Mouse (Mus musculus) CD4-positive helper T cell, adult 2 months (primary cell): ENCODE data around the gene Prkce.
A peak's percentile ranks its signal among the peaks of the same experiment; 100 is the strongest.
"Not testable (repeated sequence)": the region's sequence is repeated elsewhere in the genome, so short reads cannot be mapped to it uniquely, and the experiment has no call there.

ENCODE experiments used
- DNase-seq: peaks from one replicate; pipeline ENCODE4 v3.0.0-alpha.2; 2012; ENCODE audit warnings: low read depth, missing footprints, low spot score

Gene Prkce

DNA sequence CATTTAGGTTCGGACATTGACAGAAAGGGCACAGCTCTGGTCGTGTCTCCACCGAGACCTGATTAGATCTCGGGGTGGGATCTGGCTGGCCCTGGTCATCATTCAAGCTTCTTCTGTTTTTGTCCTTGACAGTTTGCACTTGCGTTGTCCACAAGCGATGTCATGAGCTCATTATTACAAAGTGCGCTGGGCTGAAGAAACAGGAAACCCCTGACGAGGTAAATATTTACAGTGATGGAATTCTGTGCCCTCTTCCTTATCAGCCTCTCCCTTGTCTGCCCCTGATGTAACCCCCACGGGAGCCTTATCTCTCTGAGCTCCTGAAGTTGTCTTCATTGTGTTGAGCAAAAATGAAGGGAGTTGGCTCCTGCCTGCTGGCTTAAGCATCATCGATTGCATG, 309.1 kb downstream of the Prkce start:
- no peak for DNase-seq

DNA sequence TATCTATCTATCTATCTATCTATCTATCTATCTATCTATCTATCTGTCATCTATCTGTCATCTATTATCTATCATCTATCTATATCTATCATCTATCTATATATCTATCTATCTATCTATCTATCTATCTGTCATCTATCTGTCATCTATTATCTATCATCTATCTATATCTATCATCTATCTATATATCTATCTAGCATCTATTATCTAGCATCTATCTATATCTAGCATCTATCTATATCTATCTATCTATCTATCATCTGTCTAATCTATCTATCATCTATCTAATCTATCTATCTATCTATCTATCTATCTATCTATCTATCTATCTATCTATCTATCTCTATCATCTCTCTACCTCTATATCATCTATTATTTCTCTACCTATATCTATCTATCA, 309.8 kb downstream of the Prkce start:
- not testable (repeated sequence) for DNase-seq

DNA sequence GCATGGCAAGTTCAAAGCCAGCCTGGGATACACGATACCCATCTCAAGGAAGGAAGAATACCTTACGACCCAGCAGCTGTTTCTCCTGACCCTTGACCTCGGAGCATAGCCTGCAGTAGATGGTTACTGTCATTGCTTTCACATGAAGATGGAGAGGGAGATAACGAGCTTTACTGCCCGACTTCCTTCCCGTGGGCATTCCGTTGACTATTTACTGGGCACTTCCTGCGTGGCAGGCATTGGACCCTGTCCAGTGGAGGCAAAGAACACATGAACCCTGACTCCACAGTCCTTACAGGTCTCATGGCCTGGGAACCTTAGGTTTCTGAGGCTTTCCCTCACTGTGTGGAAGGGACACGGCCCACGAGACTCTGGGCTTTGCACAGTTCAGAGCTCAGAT, 311.8 kb downstream of the Prkce start:
- DNase-seq, result no peak

GRCm38 (mm10) chr17:86482675-86483074, 315.1 kb downstream of the Prkce start:
- no peak for DNase-seq

GRCm38 (mm10) chr17:86484087-86484737, 316.6 kb downstream of the Prkce start:
- DNase-seq, result peak; percentile 51

DNA sequence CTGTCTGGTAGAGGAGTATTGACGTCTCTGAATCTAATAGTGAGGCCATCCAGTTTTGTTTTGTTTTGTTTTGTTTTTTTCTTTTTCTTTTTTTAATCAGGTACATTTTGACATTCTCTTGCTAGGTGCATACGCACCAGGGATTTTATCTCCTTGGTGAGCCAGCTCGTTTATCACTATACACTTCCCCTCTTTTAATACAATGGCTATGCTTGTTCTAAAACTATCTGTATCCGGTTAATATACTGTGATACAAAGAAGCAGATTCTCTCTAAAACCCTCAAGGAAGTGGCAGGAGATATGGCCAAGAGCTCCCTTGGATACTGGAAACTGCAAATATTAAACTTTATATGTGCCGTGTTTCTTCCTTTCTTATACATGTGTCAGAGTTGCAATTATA, 319.1 kb downstream of the Prkce start:
- no peak for DNase-seq

- no peak for DNase-seq
These were observed 319.9 kb downstream of the Prkce start for GRCm38 (mm10) chr17:86487450-86487849.

DNA sequence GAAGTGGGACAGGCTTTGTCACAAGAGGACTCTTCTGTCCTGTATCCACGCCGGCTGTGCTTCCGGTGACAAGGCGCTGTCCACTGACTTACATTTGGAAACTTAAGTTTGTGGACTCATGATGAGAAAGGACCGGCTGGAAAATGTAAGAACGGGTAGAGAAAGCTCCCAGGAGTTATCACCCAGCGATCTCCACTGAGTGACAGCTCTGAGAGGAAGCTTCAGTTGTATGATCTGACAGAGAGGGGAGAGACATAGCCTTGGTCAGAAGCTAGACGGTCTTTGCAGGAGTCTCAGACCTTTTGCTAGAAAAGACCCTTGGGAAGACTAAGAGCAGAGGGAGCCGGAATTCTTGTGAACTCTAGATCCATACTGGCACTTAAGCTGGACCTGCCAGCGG, 322.2 kb downstream of the Prkce start:
- no peak for DNase-seq

GRCm38 (mm10) chr17:86492376-86492775, 324.8 kb downstream of the Prkce start:
- no peak for DNase-seq

GRCm38 (mm10) chr17:86493891-86494420, 326.4 kb downstream of the Prkce start:
- DNase-seq, result no peak

- no peak for DNase-seq
These were observed 326.9 kb downstream of the Prkce start for GRCm38 (mm10) chr17:86494494-86494893.

- no peak for DNase-seq
These were observed 327.3 kb downstream of the Prkce start for GRCm38 (mm10) chr17:86494895-86495294.

- DNase-seq, result peak; percentile 46
These were observed 328.7 kb downstream of the Prkce start for GRCm38 (mm10) chr17:86496123-86496771.

DNA sequence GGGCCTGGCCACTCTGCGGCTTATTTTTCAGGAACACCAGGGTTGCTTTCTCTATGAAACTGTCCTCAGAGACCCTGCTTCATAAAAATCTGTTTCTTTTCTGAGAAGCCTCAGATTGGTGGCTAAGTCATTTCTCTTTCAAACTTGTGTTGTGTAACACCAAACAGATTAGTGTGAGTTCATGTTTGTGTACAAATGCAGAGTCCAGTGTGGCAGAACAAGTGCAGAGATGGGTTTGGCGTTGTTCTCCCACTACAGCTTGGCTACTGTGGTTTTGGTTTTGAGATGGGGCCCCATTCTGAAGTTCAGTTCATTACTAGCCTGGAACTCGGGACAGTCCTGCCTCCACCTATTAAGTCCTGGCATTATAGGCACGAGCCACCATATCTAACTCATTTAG, 329.7 kb downstream of the Prkce start:
- no peak for DNase-seq

GRCm38 (mm10) chr17:86499359-86500045, 331.9 kb downstream of the Prkce start:
- DNase-seq, result no peak

- DNase-seq, result no peak
These were observed 333.8 kb downstream of the Prkce start for GRCm38 (mm10) chr17:86501393-86501792.

DNA sequence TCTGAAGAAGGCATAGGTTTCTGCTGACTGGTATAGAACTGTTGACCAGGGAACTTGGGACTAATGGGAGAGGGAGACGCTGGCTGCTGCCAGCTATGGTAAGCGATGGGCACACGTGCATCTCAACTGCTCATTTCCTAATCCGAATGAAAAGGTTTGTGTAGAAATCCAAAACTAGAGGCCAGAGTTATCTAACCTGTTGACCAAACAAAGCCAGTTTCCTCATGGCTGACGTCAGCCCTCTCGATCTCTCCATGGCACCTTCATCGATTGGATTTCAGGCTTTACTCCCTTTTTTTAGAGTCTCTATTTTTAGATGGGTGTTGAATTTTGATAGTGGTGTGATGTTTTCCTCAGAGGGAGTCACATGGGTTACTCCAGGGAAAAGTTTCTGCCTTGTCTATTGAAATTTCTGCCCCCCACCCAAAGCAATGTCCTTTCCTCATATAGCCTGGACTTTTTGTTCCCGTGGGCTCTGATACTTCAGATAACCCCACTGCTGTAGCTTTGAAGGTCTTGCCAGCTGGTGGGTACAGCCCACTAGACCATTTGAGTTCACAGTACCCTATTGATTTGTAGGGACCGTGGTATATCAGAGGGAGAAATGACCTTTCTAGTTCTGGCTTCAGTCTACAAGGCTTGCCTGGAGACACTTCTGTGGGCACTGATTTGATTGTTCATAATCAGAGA, 335.8 kb downstream of the Prkce start:
- no peak for DNase-seq

DNA sequence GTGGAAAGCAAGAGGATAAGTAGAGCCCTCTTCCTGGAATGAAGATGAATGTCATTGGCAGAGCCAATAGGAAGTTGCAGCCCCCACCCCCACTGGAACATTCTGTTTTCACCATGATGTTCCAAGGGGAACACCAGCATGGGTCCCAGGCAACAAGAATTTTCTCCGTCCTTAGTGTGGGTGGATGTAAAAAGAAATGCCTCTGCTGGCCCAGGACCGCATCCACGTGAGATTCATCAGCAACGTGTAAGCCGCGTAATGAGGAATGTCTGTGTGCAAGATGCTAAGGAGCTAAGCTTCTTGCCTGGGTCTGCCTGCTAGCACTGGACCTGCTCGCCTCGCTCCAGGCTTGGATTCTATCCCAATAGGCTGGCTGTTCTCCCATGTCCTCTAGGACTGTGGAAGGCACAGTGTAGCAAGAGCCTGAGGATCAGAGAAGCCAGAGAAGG, 337.6 kb downstream of the Prkce start, which contains the start of gene Gm10309:
Gene Gm10309 (minus strand): TSS at position 50 of the 449 bp plus-strand sequence.
- no peak for DNase-seq

DNA sequence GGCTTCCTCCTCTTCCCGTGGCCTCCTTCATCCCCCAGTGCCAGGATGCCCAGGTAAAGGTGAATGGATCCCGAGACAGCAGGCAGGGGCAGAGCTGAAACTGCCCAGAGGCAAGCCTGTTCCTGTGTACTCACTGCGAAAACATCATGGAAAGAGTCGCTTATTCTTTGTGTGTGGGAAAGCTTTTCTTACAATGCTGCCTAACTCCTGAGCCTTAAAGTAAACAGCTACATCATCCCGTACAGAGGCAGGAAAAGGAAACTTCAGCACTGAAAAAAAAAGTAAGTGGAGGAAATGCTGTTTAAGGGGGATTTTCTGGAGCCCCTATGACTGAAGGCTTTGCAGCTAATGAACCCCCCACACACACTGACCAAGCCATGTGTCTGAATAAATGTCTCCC, 339.3 kb downstream of the Prkce start:
- no peak for DNase-seq

GRCm38 (mm10) chr17:86507342-86508211, 340.0 kb downstream of the Prkce start:
- DNase-seq, result peak; percentile 52

DNA sequence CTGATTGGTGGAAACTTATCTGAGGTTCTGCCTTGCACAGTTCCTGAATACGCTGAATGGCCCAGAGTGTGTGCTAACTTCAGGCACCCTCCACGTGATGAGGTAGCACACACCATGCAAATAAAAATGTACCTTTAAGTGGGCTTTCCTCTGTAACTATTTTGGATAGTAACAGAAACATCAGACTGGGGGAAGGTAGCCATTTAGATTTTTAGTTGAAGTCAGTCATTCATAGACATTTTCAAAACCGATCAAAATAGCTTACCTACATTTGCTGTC, 340.6 kb downstream of the Prkce start:
- no peak for DNase-seq
